Mouse (Mus musculus): ENCODE measurements around the gene Cd68. TPM values are rescaled to one million over a fixed set of nuclear protein-coding genes. Genes with fewer than 3 reads are reported as not detected.
A peak's percentile ranks its signal among the peaks of the same experiment; 100 is the strongest.
"Not testable (repeated sequence)": the region's sequence is repeated elsewhere in the genome, so short reads cannot be mapped to it uniquely, and the experiment has no call there.

The Cd68 gene
- polyA plus RNA-seq, 1 experiment from 2014 or later = 12.4 TPM

GRCm38 (mm10) chr11:69617805-69618204 lies 48.1 kb downstream of the Cd68 start, which contains the start of gene Shbg:
TSS of gene Shbg (minus strand) at chr11:69617905.
- H3K9me3 ChIP-seq (ENCODE audit: low read length) = no peaks in the 10 kb centered on the region
- no peak for ATAC-seq (ENCODE audit: low FRiP score, low TSS enrichment)
- H3K9ac ChIP-seq (replicated peaks; ENCODE audit: low read length) = no peak within 1 kb of the TSS
- no peak within 1 kb of the TSS for H3K27ac ChIP-seq (ENCODE audit: low read length)
- no peak within 1 kb of the TSS for H3K4me3 ChIP-seq (ENCODE audit: low read length)
- peaks cover 12% of the 10 kb centered on the region; the same call in 1 of the 2 replicates for H3K4me1 ChIP-seq (ENCODE audit: insufficient read depth, low read length)
- no peaks in the 10 kb centered on the region for H3K27me3 ChIP-seq (ENCODE audit: insufficient read depth, low read length)
- 59% methylated on average over 5 of the region's 5 CpGs for WGBS
- H3K36me3 ChIP-seq (ENCODE audit: insufficient read depth, low read length) = no peaks in the 10 kb centered on the region
- H3K4me2 ChIP-seq (replicated peaks; ENCODE audit: low read depth, low read length) = no peak within 1 kb of the TSS

- Histone ChIP-seq H3K27me3 (ENCODE audit: insufficient read depth, low read length) (no peaks in the 10 kb centered on the region), H3K4me1 (ENCODE audit: insufficient read depth, low read length) (peaks cover 7% of the 10 kb centered on the region; the same call in 1 of the 2 replicates), H3K9me3 (ENCODE audit: low read length) (no peaks in the 10 kb centered on the region), H3K4me2 (replicated peaks; ENCODE audit: low read depth, low read length) (no peak overlapping the region), H3K4me3 (ENCODE audit: low read length) (no peak overlapping the region), H3K27ac (ENCODE audit: low read length) (no peak overlapping the region), H3K9ac (replicated peaks; ENCODE audit: low read length) (no peak overlapping the region), H3K36me3 (ENCODE audit: insufficient read depth, low read length) (no peaks in the 10 kb centered on the region)
- no peak for ATAC-seq (ENCODE audit: low FRiP score, low TSS enrichment)
- 29% methylated on average over 10 of the region's 10 CpGs for WGBS
These were observed 49.2 kb downstream of the Cd68 start for GRCm38 (mm10) chr11:69616781-69617180.

GRCm38 (mm10) chr11:69614257-69614588 lies 51.7 kb downstream of the Cd68 start:
- not testable (repeated sequence) for H3K36me3 ChIP-seq (ENCODE audit: insufficient read depth, low read length); H3K27ac ChIP-seq (ENCODE audit: low read length); H3K27me3 ChIP-seq (ENCODE audit: insufficient read depth, low read length); H3K9me3 ChIP-seq (ENCODE audit: low read length); H3K9ac ChIP-seq (replicated peaks; ENCODE audit: low read length); H3K4me3 ChIP-seq (ENCODE audit: low read length); ATAC-seq (ENCODE audit: low FRiP score, low TSS enrichment); H3K4me1 ChIP-seq (ENCODE audit: insufficient read depth, low read length)
- H3K4me2 ChIP-seq (replicated peaks; ENCODE audit: low read depth, low read length) = peak overlapping the region; percentile 43; the same call in 1 of the 2 replicates
- 53% methylated on average over 11 of the region's 11 CpGs for WGBS

MicroRNAs encoded within 50 kb of the gene (microRNA counts, 519-probe panel; counts per million panel counts)
- microRNA mmu-miR-1934 (104 counts per million, percentile 35 among the panel's probes with 10 or more counts), microRNA mmu-miR-467f (3,099 counts per million, percentile 72 among the panel's probes with 10 or more counts)

Small RNAs within 50 kb of the gene (microRNA-seq; reads per million reads assigned to microRNA genes)
- gene Mir1934 (2.8 reads per million, percentile 13 among the genes with 10 or more reads in this experiment), gene Mir467f (not detected)

Other genes starting within 250 kb of the Cd68 start
- 0.69 and 0.90 TPM in 2 replicates for gene Dnah2, start 117.0 kb downstream of the Cd68 start, polyA plus RNA-seq (2015; fragmentation: Nextera tagmentation; extraction: Ambion mirVana)
- 11.8 and 12.6 TPM in 2 replicates for gene Efnb3, start 105.9 kb downstream of the Cd68 start, polyA plus RNA-seq (2015; fragmentation: Nextera tagmentation; extraction: Ambion mirVana)
- 29.3 and 30.3 TPM in 2 replicates for gene Wrap53, start 85.9 kb downstream of the Cd68 start, polyA plus RNA-seq (2015; fragmentation: Nextera tagmentation; extraction: Ambion mirVana)
- gene Trp53, start 85.8 kb downstream of the Cd68 start, polyA plus RNA-seq (2015; fragmentation: Nextera tagmentation; extraction: Ambion mirVana) = 191 and 205 TPM in 2 replicates
- gene Atp1b2, start 60.2 kb downstream of the Cd68 start, polyA plus RNA-seq (2015; fragmentation: Nextera tagmentation; extraction: Ambion mirVana) = 12.3 and 14.3 TPM in 2 replicates
- 0.17 TPM in 1 of 2 replicates, not detected in the other for gene Shbg, start 48.2 kb downstream of the Cd68 start, polyA plus RNA-seq (2015; fragmentation: Nextera tagmentation; extraction: Ambion mirVana)
- gene Sat2, start 44.1 kb downstream of the Cd68 start, polyA plus RNA-seq (2015; fragmentation: Nextera tagmentation; extraction: Ambion mirVana) = 21.3 and 24.1 TPM in 2 replicates
- gene Fxr2, start 33.2 kb downstream of the Cd68 start, polyA plus RNA-seq (2015; fragmentation: Nextera tagmentation; extraction: Ambion mirVana) = 31.8 and 33.4 TPM in 2 replicates
- 0.19 TPM in 1 of 2 replicates, not detected in the other for gene Sox15, start 10.8 kb downstream of the Cd68 start, polyA plus RNA-seq (2015; fragmentation: Nextera tagmentation; extraction: Ambion mirVana)
- gene Mpdu1, start 3.5 kb downstream of the Cd68 start, polyA plus RNA-seq (2015; fragmentation: Nextera tagmentation; extraction: Ambion mirVana) = 79.5 and 84.0 TPM in 2 replicates
- 571 and 587 TPM in 2 replicates for gene Eif4a1, start 6.3 kb upstream of the Cd68 start, polyA plus RNA-seq (2015; fragmentation: Nextera tagmentation; extraction: Ambion mirVana)
- 96.5 and 98.4 TPM in 2 replicates for gene Senp3, start 15.9 kb upstream of the Cd68 start, polyA plus RNA-seq (2015; fragmentation: Nextera tagmentation; extraction: Ambion mirVana)
- gene Tnfsf13, start 19.6 kb upstream of the Cd68 start, polyA plus RNA-seq (2015; fragmentation: Nextera tagmentation; extraction: Ambion mirVana) = 0.66 and 1.2 TPM in 2 replicates
- 8.8 and 11.5 TPM in 2 replicates for gene Tnfsf12, start 29.7 kb upstream of the Cd68 start, polyA plus RNA-seq (2015; fragmentation: Nextera tagmentation; extraction: Ambion mirVana)
- gene Tnfsfm13, start 29.9 kb upstream of the Cd68 start, polyA plus RNA-seq (2015; fragmentation: Nextera tagmentation; extraction: Ambion mirVana) = 4.6 and 6.1 TPM in 2 replicates
- 28.3 and 33.6 TPM in 2 replicates for gene Polr2a, start 92.5 kb upstream of the Cd68 start, polyA plus RNA-seq (2015; fragmentation: Nextera tagmentation; extraction: Ambion mirVana)
- gene Slc35g3, start 95.8 kb upstream of the Cd68 start, polyA plus RNA-seq (2015; fragmentation: Nextera tagmentation; extraction: Ambion mirVana) = 0.25 and 0.64 TPM in 2 replicates
- gene Zbtb4, start 99.8 kb upstream of the Cd68 start, polyA plus RNA-seq (2015; fragmentation: Nextera tagmentation; extraction: Ambion mirVana) = 2.9 TPM in 2 replicates
- 12.9 and 13.8 TPM in 2 replicates for gene Chrnb1, start 129.8 kb upstream of the Cd68 start, polyA plus RNA-seq (2015; fragmentation: Nextera tagmentation; extraction: Ambion mirVana)
- 2.6 and 3.0 TPM in 2 replicates for gene Fgf11, start 135.7 kb upstream of the Cd68 start, polyA plus RNA-seq (2015; fragmentation: Nextera tagmentation; extraction: Ambion mirVana)
- gene Tmem102, start 139.5 kb upstream of the Cd68 start, polyA plus RNA-seq (2015; fragmentation: Nextera tagmentation; extraction: Ambion mirVana) = 9.0 and 10.2 TPM in 2 replicates
- not detected in 2 replicates for gene Gm39566, start 149.1 kb upstream of the Cd68 start, polyA plus RNA-seq (2015; fragmentation: Nextera tagmentation; extraction: Ambion mirVana)
- not detected in 2 replicates for gene Spem2, start 152.3 kb upstream of the Cd68 start, polyA plus RNA-seq (2015; fragmentation: Nextera tagmentation; extraction: Ambion mirVana)
- gene Spem1, start 156.0 kb upstream of the Cd68 start, polyA plus RNA-seq (2015; fragmentation: Nextera tagmentation; extraction: Ambion mirVana) = 0.15 and 0.28 TPM in 2 replicates
- gene Nlgn2, start 171.6 kb upstream of the Cd68 start, polyA plus RNA-seq (2015; fragmentation: Nextera tagmentation; extraction: Ambion mirVana) = 6.0 and 6.6 TPM in 2 replicates
- gene Tmem256, start 172.4 kb upstream of the Cd68 start, polyA plus RNA-seq (2015; fragmentation: Nextera tagmentation; extraction: Ambion mirVana) = 371 and 389 TPM in 2 replicates
- 105 and 119 TPM in 2 replicates for gene Plscr3, start 180.2 kb upstream of the Cd68 start, polyA plus RNA-seq (2015; fragmentation: Nextera tagmentation; extraction: Ambion mirVana)
- gene Tnk1, start 192.6 kb upstream of the Cd68 start, polyA plus RNA-seq (2015; fragmentation: Nextera tagmentation; extraction: Ambion mirVana) = 7.0 and 7.3 TPM in 2 replicates
- gene Tmem95, start 211.9 kb upstream of the Cd68 start, polyA plus RNA-seq (2015; fragmentation: Nextera tagmentation; extraction: Ambion mirVana) = not detected in 2 replicates
- gene Kctd11, start 215.3 kb upstream of the Cd68 start, polyA plus RNA-seq (2015; fragmentation: Nextera tagmentation; extraction: Ambion mirVana) = 11.3 and 12.5 TPM in 2 replicates
- 0.44 and 0.67 TPM in 2 replicates for gene Acap1, start 229.4 kb upstream of the Cd68 start, polyA plus RNA-seq (2015; fragmentation: Nextera tagmentation; extraction: Ambion mirVana)
- gene 2810408A11Rik, start 234.8 kb upstream of the Cd68 start, polyA plus RNA-seq (2015; fragmentation: Nextera tagmentation; extraction: Ambion mirVana) = 11.7 and 12.8 TPM in 2 replicates
- gene Neurl4, start 234.9 kb upstream of the Cd68 start, polyA plus RNA-seq (2015; fragmentation: Nextera tagmentation; extraction: Ambion mirVana) = 11.4 and 12.8 TPM in 2 replicates
- 85.2 and 86.4 TPM in 2 replicates for gene Gps2, start 247.7 kb upstream of the Cd68 start, polyA plus RNA-seq (2015; fragmentation: Nextera tagmentation; extraction: Ambion mirVana)